Mouse (Mus musculus): ENCODE data around the gene Acsl3. TPM values are rescaled to one million over a fixed set of nuclear protein-coding genes. Genes with fewer than 3 reads are reported as not detected.
A peak's percentile ranks its signal among the peaks of the same experiment; 100 is the strongest.

The Acsl3 gene
- polyA plus RNA-seq (2014; fragmentation: Nextera tagmentation; extraction: Ambion mirVana): 66.9 and 68.1 TPM in 2 replicates

DNA sequence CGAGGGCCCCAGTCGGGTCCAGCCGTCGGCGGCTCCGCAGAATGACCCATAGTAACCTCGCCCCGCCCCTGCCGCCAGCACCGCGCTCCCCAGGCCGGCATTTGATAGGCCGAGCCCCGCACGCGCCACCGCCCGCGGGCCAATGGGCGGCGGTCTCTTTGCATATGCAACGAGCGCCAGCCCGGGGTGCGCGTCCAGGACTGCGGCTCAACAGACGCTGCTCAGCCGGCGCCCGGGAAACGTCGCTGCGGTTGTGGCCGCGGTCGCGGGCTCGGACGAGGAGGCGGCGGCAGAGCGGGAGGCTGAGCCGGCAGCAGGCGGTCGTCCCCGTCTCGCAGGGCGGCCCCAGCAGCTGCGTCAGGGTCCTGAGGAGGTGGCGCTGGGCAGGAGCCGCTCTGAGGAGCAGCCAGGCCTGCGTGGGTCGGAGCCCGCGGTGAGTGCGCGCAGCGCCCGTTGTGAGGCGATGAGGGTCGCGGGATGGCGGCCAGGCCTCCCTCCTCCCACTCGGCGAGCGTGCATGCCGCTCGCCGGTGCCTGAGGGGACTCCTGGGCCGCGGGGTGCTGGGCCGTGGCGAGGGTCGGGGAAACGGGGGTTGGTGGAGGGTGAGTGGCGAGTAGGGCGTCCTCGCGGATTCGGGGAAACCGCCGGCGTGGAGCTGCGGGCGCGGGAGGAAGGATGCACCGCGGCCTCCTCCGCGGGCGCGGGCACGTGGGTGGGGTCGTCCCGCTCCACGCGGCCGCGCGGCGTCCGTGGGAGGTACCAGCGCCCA, at the start of gene Acsl3, which contains the start of gene Utp14b:
TSS of gene Acsl3 (plus strand) at position 155 of the 770 bp plus-strand sequence.
TSS of gene Utp14b (plus strand) at position 368 of the 770 bp plus-strand sequence.
- ATAC-seq (replicated peaks; ENCODE audit: insufficient number of reproducible peaks, low FRiP score, low TSS enrichment): peak; percentile 100
- Histone ChIP-seq H3K4me2 (peak within 1 kb of the TSS; percentile 70), H3K4me3 (ENCODE audit: low read depth, low read length) (peak within 1 kb of the TSS; percentile 97), H3K9me3 (replicated peaks; ENCODE audit: control insufficient read depth, low read length) (no peaks in the 10 kb centered on the region), H3K4me1 (ENCODE audit: control insufficient read depth, insufficient read depth, low read length) (peaks cover 17% of the 10 kb centered on the region; the same call in 1 of the 2 replicates), H3K9ac (ENCODE audit: low read depth, low read length) (peak within 1 kb of the TSS; percentile 92), H3K27ac (ENCODE audit: low read depth, low read length) (peak within 1 kb of the TSS; percentile 87), H3K27me3 (ENCODE audit: control insufficient read depth, insufficient read depth, low read length) (no peaks in the 10 kb centered on the region), H3K36me3 (ENCODE audit: control insufficient read depth, insufficient read depth, low read length) (no peaks in the 10 kb centered on the region)
- under 1% methylated on average over 93 of the region's 104 CpGs for WGBS (ENCODE audit: insufficient replicate concordance)

DNA sequence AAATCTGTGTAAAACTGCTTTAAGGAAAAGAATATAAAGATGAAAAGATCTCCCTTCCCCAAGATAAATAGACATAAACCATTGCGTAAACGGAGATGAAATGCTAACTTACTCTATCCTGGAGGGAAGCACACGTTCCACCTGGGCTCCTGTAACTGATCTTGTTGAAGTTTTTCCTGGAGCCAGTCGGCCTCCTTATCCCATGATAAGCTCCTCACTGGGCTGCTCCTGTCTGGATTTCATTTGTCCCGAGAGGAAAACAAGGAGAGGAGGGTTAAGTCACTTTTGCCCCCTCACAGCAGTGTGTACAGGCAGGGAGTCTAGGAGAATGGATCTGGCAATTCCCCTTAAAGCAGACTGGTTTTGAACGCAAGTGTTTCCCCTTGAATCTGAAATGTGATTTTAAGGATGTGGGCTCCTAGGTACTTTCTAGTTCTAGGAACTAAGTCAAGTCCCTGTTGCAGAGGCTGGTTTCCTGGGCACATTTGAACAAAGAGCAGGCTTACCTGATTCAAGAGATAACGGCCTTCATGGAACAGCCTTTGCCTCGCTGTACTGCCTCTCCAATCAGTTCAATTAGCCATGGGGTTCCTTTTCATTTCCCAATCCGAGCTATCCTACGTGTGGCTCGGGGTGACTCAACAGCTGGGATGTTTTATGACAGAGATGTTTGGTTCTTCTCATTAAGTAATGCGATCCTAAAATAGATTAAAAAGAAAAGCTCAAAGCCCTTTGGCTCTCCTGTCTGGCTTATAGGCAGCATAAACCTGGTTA, 48.3 kb upstream of the Acsl3 start:
- no peak overlapping the region for H3K9ac ChIP-seq (ENCODE audit: low read depth, low read length)

DNA sequence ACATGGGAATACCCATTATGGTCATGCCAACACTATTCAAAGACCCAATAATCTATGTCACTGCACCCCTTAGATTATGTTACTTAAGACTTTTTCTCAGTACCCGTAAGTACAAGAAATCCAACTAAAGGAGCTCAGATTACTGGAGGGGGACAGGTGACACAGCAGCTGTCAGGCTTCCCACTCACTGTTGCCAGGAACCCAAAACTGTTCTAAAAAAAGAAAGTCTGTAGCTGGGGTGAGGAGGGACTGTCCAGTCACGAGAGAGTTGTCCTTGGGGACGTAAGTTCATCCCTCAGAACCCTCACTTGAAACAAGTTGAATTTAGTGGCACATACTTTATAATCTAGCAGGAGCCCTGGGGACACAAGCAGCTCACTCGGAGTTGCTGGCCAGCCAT, 46.6 kb upstream of the Acsl3 start:
- Histone ChIP-seq H3K27me3 (ENCODE audit: control insufficient read depth, insufficient read depth, low read length) (no peaks in the 10 kb centered on the region), H3K36me3 (ENCODE audit: control insufficient read depth, insufficient read depth, low read length) (no peaks in the 10 kb centered on the region), H3K9ac (ENCODE audit: low read depth, low read length) (no peak overlapping the region), H3K4me2 (no peak overlapping the region), H3K4me1 (ENCODE audit: control insufficient read depth, insufficient read depth, low read length) (peaks cover 14% of the 10 kb centered on the region), H3K4me3 (ENCODE audit: low read depth, low read length) (no peak overlapping the region), H3K9me3 (replicated peaks; ENCODE audit: control insufficient read depth, low read length) (no peaks in the 10 kb centered on the region), H3K27ac (ENCODE audit: low read depth, low read length) (0 out of 2 replicates have a peak overlapping the region, but pooled peaks have one; percentile 8)
- 29% methylated on average over 4 of the region's 4 CpGs for WGBS (ENCODE audit: insufficient replicate concordance)
- no peak for ATAC-seq (replicated peaks; ENCODE audit: insufficient number of reproducible peaks, low FRiP score, low TSS enrichment)

More for the DNA sequence above, 48.3 kb upstream of the Acsl3 start:
- Histone ChIP-seq H3K4me1 (ENCODE audit: control insufficient read depth, insufficient read depth, low read length) (peaks cover 14% of the 10 kb centered on the region), H3K4me2 (no peak overlapping the region), H3K27ac (ENCODE audit: low read depth, low read length) (no peak overlapping the region), H3K9me3 (replicated peaks; ENCODE audit: control insufficient read depth, low read length) (no peaks in the 10 kb centered on the region), H3K4me3 (ENCODE audit: low read depth, low read length) (no peak overlapping the region), H3K36me3 (ENCODE audit: control insufficient read depth, insufficient read depth, low read length) (no peaks in the 10 kb centered on the region), H3K27me3 (ENCODE audit: control insufficient read depth, insufficient read depth, low read length) (no peaks in the 10 kb centered on the region)
- 33% methylated on average over 12 of the region's 12 CpGs for WGBS (ENCODE audit: insufficient replicate concordance)
- ATAC-seq (replicated peaks; ENCODE audit: insufficient number of reproducible peaks, low FRiP score, low TSS enrichment): no peak

DNA sequence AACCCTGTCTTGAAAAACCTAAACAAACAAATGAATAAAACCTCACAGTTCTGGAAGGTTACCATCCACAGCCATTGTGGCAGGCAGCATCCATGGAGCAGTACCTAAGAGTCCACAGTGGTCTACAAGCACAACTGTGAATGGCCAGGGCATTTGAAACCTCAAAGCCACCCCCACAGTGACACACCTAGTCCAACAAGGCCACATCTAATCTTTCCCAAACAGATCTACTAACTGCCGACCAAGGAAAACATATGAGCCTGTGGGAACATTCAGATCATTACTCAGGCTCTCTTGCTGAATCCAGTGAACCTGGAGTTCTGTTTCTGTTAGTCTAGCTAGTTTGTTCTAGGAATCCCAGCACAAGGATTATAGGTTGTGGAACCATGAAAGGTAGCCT, 44.7 kb upstream of the Acsl3 start:
- no peak for ATAC-seq (replicated peaks; ENCODE audit: insufficient number of reproducible peaks, low FRiP score, low TSS enrichment)
- Histone ChIP-seq H3K9ac (ENCODE audit: low read depth, low read length) (no peak overlapping the region), H3K36me3 (ENCODE audit: control insufficient read depth, insufficient read depth, low read length) (no peaks in the 10 kb centered on the region), H3K4me3 (ENCODE audit: low read depth, low read length) (no peak overlapping the region), H3K9me3 (replicated peaks; ENCODE audit: control insufficient read depth, low read length) (no peaks in the 10 kb centered on the region), H3K4me1 (ENCODE audit: control insufficient read depth, insufficient read depth, low read length) (peaks cover 14% of the 10 kb centered on the region), H3K4me2 (no peak overlapping the region), H3K27ac (ENCODE audit: low read depth, low read length) (no peak overlapping the region), H3K27me3 (ENCODE audit: control insufficient read depth, insufficient read depth, low read length) (no peaks in the 10 kb centered on the region)
- 54% methylated on average over 1 of the region's 1 CpGs for WGBS (ENCODE audit: insufficient replicate concordance)

DNA sequence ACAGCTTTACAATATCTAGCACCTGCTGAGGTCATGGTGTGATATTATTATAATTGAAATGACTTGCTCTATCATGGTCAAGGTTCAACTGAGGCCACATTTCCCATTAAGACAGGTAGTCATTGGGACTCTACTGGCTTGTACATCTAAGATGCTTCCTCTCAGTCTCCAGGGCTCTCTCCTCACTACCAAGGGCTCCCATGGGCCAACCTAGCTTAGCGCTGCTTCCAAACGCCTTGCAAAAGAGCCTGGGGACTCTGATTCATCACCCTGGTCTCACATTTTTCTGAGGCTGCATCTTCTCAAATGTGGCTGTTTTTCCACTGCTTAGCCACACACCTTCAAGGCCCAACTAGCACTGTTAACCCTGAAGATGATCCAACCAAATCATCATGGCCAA, 33.3 kb upstream of the Acsl3 start:
- Histone ChIP-seq H3K9me3 (replicated peaks; ENCODE audit: control insufficient read depth, low read length) (no peaks in the 10 kb centered on the region), H3K27me3 (ENCODE audit: control insufficient read depth, insufficient read depth, low read length) (no peaks in the 10 kb centered on the region), H3K9ac (ENCODE audit: low read depth, low read length) (no peak overlapping the region), H3K27ac (ENCODE audit: low read depth, low read length) (no peak overlapping the region), H3K4me1 (ENCODE audit: control insufficient read depth, insufficient read depth, low read length) (no peaks in the 10 kb centered on the region), H3K4me3 (ENCODE audit: low read depth, low read length) (no peak overlapping the region), H3K36me3 (ENCODE audit: control insufficient read depth, insufficient read depth, low read length) (no peaks in the 10 kb centered on the region), H3K4me2 (no peak overlapping the region)
- no peak for ATAC-seq (replicated peaks; ENCODE audit: insufficient number of reproducible peaks, low FRiP score, low TSS enrichment)
- WGBS (ENCODE audit: insufficient replicate concordance): 83% methylated on average over 2 of the region's 2 CpGs

DNA sequence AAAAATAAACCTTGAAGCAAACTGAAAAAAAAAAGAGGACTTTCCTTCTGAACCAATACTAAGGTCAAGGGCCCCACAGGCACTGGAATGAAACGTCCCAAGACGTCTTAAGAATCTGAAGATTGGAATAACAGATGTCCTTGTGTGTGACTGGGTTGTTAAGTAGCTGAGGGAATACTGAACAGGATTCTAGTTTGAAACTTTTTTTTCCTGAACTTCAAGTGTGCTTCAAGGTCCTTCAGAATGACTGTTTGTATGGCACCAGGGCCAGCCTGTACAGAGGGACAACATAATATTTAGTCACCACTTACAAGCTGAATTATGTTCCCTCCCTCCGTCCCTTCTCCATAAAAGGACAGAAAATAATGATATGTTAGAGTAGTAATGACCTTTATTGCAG, 23.1 kb upstream of the Acsl3 start:
- no peak overlapping the region for H3K9ac ChIP-seq (ENCODE audit: low read depth, low read length)
- no peaks in the 10 kb centered on the region for H3K27me3 ChIP-seq (ENCODE audit: control insufficient read depth, insufficient read depth, low read length)
- H3K4me3 ChIP-seq (ENCODE audit: low read depth, low read length): no peak overlapping the region
- H3K36me3 ChIP-seq (ENCODE audit: control insufficient read depth, insufficient read depth, low read length): no peaks in the 10 kb centered on the region
- H3K4me2 ChIP-seq: no peak overlapping the region
- 71% methylated on average over 3 of the region's 3 CpGs for WGBS (ENCODE audit: insufficient replicate concordance)
- H3K4me1 ChIP-seq (ENCODE audit: control insufficient read depth, insufficient read depth, low read length): no peaks in the 10 kb centered on the region
- no peak for ATAC-seq (replicated peaks; ENCODE audit: insufficient number of reproducible peaks, low FRiP score, low TSS enrichment)
- H3K27ac ChIP-seq (ENCODE audit: low read depth, low read length): no peak overlapping the region
- H3K9me3 ChIP-seq (replicated peaks; ENCODE audit: control insufficient read depth, low read length): no peaks in the 10 kb centered on the region

DNA sequence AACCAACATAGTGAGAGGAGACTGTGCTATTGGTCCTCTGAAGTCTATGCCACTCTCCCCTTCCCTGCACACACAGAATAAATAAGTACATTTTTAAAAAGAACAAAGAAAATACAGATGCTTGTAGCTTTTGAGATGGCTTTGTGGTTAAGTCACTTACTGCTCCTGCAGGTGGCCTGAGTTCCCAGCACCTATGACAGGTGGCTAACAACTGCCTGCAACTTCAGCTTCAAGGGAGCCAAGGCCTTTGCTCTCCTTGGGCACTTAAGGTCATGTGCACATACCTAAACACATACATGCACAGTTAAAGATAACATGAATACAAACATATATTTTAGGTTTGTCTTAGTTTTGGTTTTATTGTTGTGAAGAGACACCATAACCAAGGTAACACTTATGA, 16.8 kb upstream of the Acsl3 start:
- Histone ChIP-seq H3K36me3 (ENCODE audit: control insufficient read depth, insufficient read depth, low read length) (no peaks in the 10 kb centered on the region), H3K9ac (ENCODE audit: low read depth, low read length) (no peak overlapping the region), H3K4me2 (no peak overlapping the region), H3K9me3 (replicated peaks; ENCODE audit: control insufficient read depth, low read length) (no peaks in the 10 kb centered on the region), H3K4me3 (ENCODE audit: low read depth, low read length) (no peak overlapping the region), H3K4me1 (ENCODE audit: control insufficient read depth, insufficient read depth, low read length) (no peaks in the 10 kb centered on the region), H3K27ac (ENCODE audit: low read depth, low read length) (no peak overlapping the region), H3K27me3 (ENCODE audit: control insufficient read depth, insufficient read depth, low read length) (no peaks in the 10 kb centered on the region)
- ATAC-seq (replicated peaks; ENCODE audit: insufficient number of reproducible peaks, low FRiP score, low TSS enrichment): no peak

DNA sequence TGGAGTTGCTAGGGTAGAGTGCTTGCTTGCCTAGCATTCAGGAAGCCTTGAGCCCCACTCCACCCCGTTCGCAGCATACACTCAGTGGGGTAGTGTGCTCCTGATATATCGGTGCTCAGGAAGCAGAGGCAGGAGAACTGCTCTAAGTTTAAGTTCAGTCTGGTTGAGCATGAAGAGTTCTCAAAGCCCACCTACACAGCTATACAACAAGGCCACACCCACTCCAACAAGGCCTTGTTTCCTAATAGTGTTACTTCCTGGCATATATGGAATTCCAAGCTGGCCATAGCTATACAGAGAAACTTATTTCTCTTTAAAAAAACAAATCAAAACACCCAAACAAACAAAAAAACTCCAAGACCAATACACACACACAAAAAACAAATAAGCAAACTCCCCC, 15.8 kb upstream of the Acsl3 start:
- no peak overlapping the region for H3K9ac ChIP-seq (ENCODE audit: low read depth, low read length)
- H3K4me2 ChIP-seq: no peak overlapping the region
- H3K9me3 ChIP-seq (replicated peaks; ENCODE audit: control insufficient read depth, low read length): no peaks in the 10 kb centered on the region
- H3K27me3 ChIP-seq (ENCODE audit: control insufficient read depth, insufficient read depth, low read length): no peaks in the 10 kb centered on the region
- no peaks in the 10 kb centered on the region for H3K36me3 ChIP-seq (ENCODE audit: control insufficient read depth, insufficient read depth, low read length)
- 80% methylated on average over 3 of the region's 3 CpGs for WGBS (ENCODE audit: insufficient replicate concordance)
- no peaks in the 10 kb centered on the region for H3K4me1 ChIP-seq (ENCODE audit: control insufficient read depth, insufficient read depth, low read length)
- no peak overlapping the region for H3K27ac ChIP-seq (ENCODE audit: low read depth, low read length)
- no peak for ATAC-seq (replicated peaks; ENCODE audit: insufficient number of reproducible peaks, low FRiP score, low TSS enrichment)
- no peak overlapping the region for H3K4me3 ChIP-seq (ENCODE audit: low read depth, low read length)
